Mouse (Mus musculus) lung, embryonic 14.5 days (tissue): ENCODE results near the gene Palm3. TPM values are rescaled to one million over a fixed set of nuclear protein-coding genes. Genes with fewer than 3 reads are reported as not detected.

Experiments
- ATAC-seq: fragments of 200-750 bp; cut with Nextera tagmentation; 2 replicates; pipeline ENCODE4 v1.8.0; 2017; ENCODE audit warnings: mild to moderate bottlenecking, moderate TSS enrichment, moderate library complexity; ENCODE audit not compliant: insufficient read depth
- DNase-seq: peaks from one replicate; pipeline ENCODE4 v3.0.0-alpha.2; 2015
- H3K27ac ChIP-seq: fragments of 300-500 bp; sonication (generic); 2 replicates; pipeline ENCODE4 v1.5.1; 2014; ENCODE audit warnings: low read depth, mild to moderate bottlenecking, moderate library complexity
- H3K27me3 ChIP-seq: fragments of 300-500 bp; sonication (generic); 2 replicates; pipeline ENCODE4 v1.6.1; 2014; ENCODE audit warnings: low read length, control low read depth; ENCODE audit not compliant: insufficient read depth
- H3K36me3 ChIP-seq: fragments of 300-500 bp; sonication (generic); 2 replicates; pipeline ENCODE4 v1.6.1; 2014; ENCODE audit warnings: control low read depth; ENCODE audit not compliant: insufficient read depth
- H3K4me1 ChIP-seq: fragments of 300-500 bp; sonication (generic); 2 replicates; pipeline ENCODE4 v1.6.1; 2014; ENCODE audit warnings: antibody characterized with exemption, control low read depth; ENCODE audit not compliant: insufficient read depth
- H3K4me2 ChIP-seq: fragments of 300-500 bp; sonication (generic); 2 replicates; pipeline ENCODE4 v1.6.1; 2014; ENCODE audit warnings: mild to moderate bottlenecking
- H3K4me3 ChIP-seq: fragments of 300-500 bp; sonication (generic); 2 replicates; pipeline ENCODE4 v1.5.1; 2014; ENCODE audit warnings: low read depth, low read length
- H3K9ac ChIP-seq: fragments of 300-500 bp; sonication (generic); 2 replicates; pipeline ENCODE4 v1.6.1; 2014
- H3K9me3 ChIP-seq: fragments of 300-500 bp; sonication (generic); 2 replicates; pipeline ENCODE4 v1.6.1; 2016; ENCODE audit warnings: low read depth, low read length, control low read depth
- CTCF ChIP-seq: IDR thresholded peaks from 2 replicates; pipeline ENCODE4 v1.5.1; 2016; ENCODE audit warnings: antibody characterized with exemption, low read depth
- WGBS: fragments of 180-500 bp; shearing (Covaris S2); extraction: QIAGEN DNeasy Blood & Tissue Kit; methylation state at CpG from one replicate; pipeline ENCODE4 v1.1.7; 2014; 5-methylcytosine and 5-hydroxymethylcytosine counted together
- polyA plus RNA-seq: library from polyadenylated mRNA; unstranded; fragments of >200 nt; fragmentation: Nextera tagmentation; extraction: Ambion mirVana; gene quantifications from 2 replicates; pipeline ENCODE4 v1.2.1, GENCODE M21; 2014

The Palm3 gene
- 2.5 and 2.9 TPM in 2 replicates for polyA plus RNA-seq

- H3K9me3 ChIP-seq = no peaks in the 10 kb centered on the region
- H3K4me3 ChIP-seq = peak within 1 kb of the TSS; percentile 24
- DNase-seq = peak; percentile 62
- peak within 1 kb of the TSS; percentile 13; the same call in 1 of the 2 replicates for H3K9ac ChIP-seq
- H3K4me1 ChIP-seq = peaks cover 15% of the 10 kb centered on the region
- peak within 1 kb of the TSS; percentile 56 for H3K4me2 ChIP-seq
- peak within 1 kb of the TSS; percentile 36 for H3K27ac ChIP-seq
- TF ChIP-seq CTCF = no peak; the same call in none of the 2 replicates
- peak; percentile 38 for ATAC-seq
- H3K27me3 ChIP-seq = peaks cover 8% of the 10 kb centered on the region; the same call in 1 of the 2 replicates
- H3K36me3 ChIP-seq = no peaks in the 10 kb centered on the region
- 5% methylated on average over 17 of the region's 18 CpGs for whole genome bisulfite sequencing
Observed at GRCm38 (mm10) chr8:84021096-84021495, at the start of gene Palm3. Palm3 (plus strand) TSS chr8:84021471.

- H3K27ac ChIP-seq = no peak overlapping the region
- H3K9me3 ChIP-seq = no peaks in the 10 kb centered on the region
- H3K4me3 ChIP-seq = peak overlapping the region; percentile 97
- peaks cover 27% of the 10 kb centered on the region for H3K36me3 ChIP-seq
- H3K9ac ChIP-seq = no peak overlapping the region
- no peak for TF ChIP-seq CTCF
- WGBS = 75% methylated on average over 6 of the region's 6 CpGs
- DNase-seq = no peak
- no peaks in the 10 kb centered on the region for H3K27me3 ChIP-seq
- ATAC-seq = no peak
- H3K4me1 ChIP-seq = no peaks in the 10 kb centered on the region
- peak overlapping the region; percentile 88 for H3K4me2 ChIP-seq
Observed at GRCm38 (mm10) chr8:83971661-83972060, 49.6 kb upstream of the Palm3 start.

GRCm38 (mm10) chr8:83972150-83973120, 48.8 kb upstream of the Palm3 start, which contains the start of gene Prkaca:
Prkaca (plus strand) TSS chr8:83972993.
- peak within 1 kb of the TSS; percentile 84 for H3K9ac ChIP-seq

GRCm38 (mm10) chr8:83973161-83974031, 47.9 kb upstream of the Palm3 start:
- H3K9ac ChIP-seq = peak overlapping the region; percentile 84
- DNase-seq = no peak
- peak overlapping the region; percentile 97 for H3K4me3 ChIP-seq
- H3K27ac ChIP-seq = peak overlapping the region; percentile 60; the same call in 1 of the 2 replicates
- TF ChIP-seq CTCF = no peak
- no peaks in the 10 kb centered on the region for H3K27me3 ChIP-seq
- ATAC-seq = no peak; the same call in 1 of the 2 replicates
- peaks cover 9% of the 10 kb centered on the region; the same call in 1 of the 2 replicates for H3K4me1 ChIP-seq
- peak overlapping the region; percentile 88 for H3K4me2 ChIP-seq
- WGBS = 2% methylated on average over 35 of the region's 37 CpGs
- no peaks in the 10 kb centered on the region for H3K9me3 ChIP-seq
- H3K36me3 ChIP-seq = peaks cover 20% of the 10 kb centered on the region

More at GRCm38 (mm10) chr8:83972150-83973120, 48.8 kb upstream of the Palm3 start, which contains the start of gene Prkaca:
- Histone ChIP-seq H3K9me3 (no peaks in the 10 kb centered on the region), H3K4me2 (peak within 1 kb of the TSS; percentile 88), H3K36me3 (peaks cover 25% of the 10 kb centered on the region), H3K4me3 (peak within 1 kb of the TSS; percentile 97), H3K27ac (peak within 1 kb of the TSS; percentile 60; the same call in 1 of the 2 replicates), H3K27me3 (no peaks in the 10 kb centered on the region), H3K4me1 (peaks cover 4% of the 10 kb centered on the region; the same call in 1 of the 2 replicates)
- WGBS = under 1% methylated on average over 81 of the region's 94 CpGs
- TF ChIP-seq CTCF = no peak
- DNase-seq (peak; percentile 99), ATAC-seq (peak; percentile 100)

GRCm38 (mm10) chr8:83974521-83974920, 46.8 kb upstream of the Palm3 start:
- H3K4me3 ChIP-seq = peak overlapping the region; percentile 97; the same call in 1 of the 2 replicates
- no peak for DNase-seq
- no peak for ATAC-seq
- peaks cover 9% of the 10 kb centered on the region; the same call in 1 of the 2 replicates for H3K4me1 ChIP-seq
- WGBS = 60% methylated on average over 4 of the region's 4 CpGs
- H3K27ac ChIP-seq = no peak overlapping the region
- H3K36me3 ChIP-seq = peaks cover 15% of the 10 kb centered on the region
- H3K9ac ChIP-seq = no peak overlapping the region; the same call in 1 of the 2 replicates
- no peak for TF ChIP-seq CTCF
- peak overlapping the region; percentile 88 for H3K4me2 ChIP-seq
- no peaks in the 10 kb centered on the region for H3K9me3 ChIP-seq
- no peaks in the 10 kb centered on the region for H3K27me3 ChIP-seq

GRCm38 (mm10) chr8:83976101-83976630, 45.1 kb upstream of the Palm3 start:
- ATAC-seq (no peak), DNase-seq (no peak)
- Histone ChIP-seq H3K9me3 (no peaks in the 10 kb centered on the region), H3K27me3 (no peaks in the 10 kb centered on the region), H3K9ac (no peak overlapping the region), H3K4me3 (no peak overlapping the region), H3K4me2 (no peak overlapping the region), H3K4me1 (peaks cover 9% of the 10 kb centered on the region; the same call in 1 of the 2 replicates), H3K27ac (no peak overlapping the region), H3K36me3 (peaks cover 25% of the 10 kb centered on the region)
- peak; percentile 35 for TF ChIP-seq CTCF
- WGBS = 78% methylated on average over 4 of the region's 4 CpGs
